Mouse (Mus musculus) kidney, adult 8-10 months (tissue): ENCODE data around the gene Zfr.
A peak's percentile ranks its signal among the peaks of the same experiment; 100 is the strongest.

Experiments used
- DNase-seq, 2 experiments: peaks; one replicate each; pipeline ENCODE4 v3.0.0; 2022

Zfr gene

GRCm38 (mm10) chr15:12117242-12118092 lies at the start of gene Zfr:
Gene Zfr, plus strand, starts transcription at chr15:12117831.
- DNase-seq = peak; percentile 92

GRCm38 (mm10) chr15:12067971-12068370 lies 49.7 kb upstream of the Zfr start:
- DNase-seq = no peak

- DNase-seq = no peak
These were observed 49.0 kb upstream of the Zfr start for GRCm38 (mm10) chr15:12068395-12069218.

GRCm38 (mm10) chr15:12072709-12073336 lies 44.8 kb upstream of the Zfr start:
- no peak for DNase-seq

- no peak for DNase-seq
These were observed 43.2 kb upstream of the Zfr start for GRCm38 (mm10) chr15:12074426-12074825.

GRCm38 (mm10) chr15:12082344-12082743 lies 35.3 kb upstream of the Zfr start:
- DNase-seq = no peak

GRCm38 (mm10) chr15:12084164-12084563 lies 33.5 kb upstream of the Zfr start:
- no peak for DNase-seq

GRCm38 (mm10) chr15:12084859-12085258 lies 32.8 kb upstream of the Zfr start:
- DNase-seq = peak; percentile 49 to 57

GRCm38 (mm10) chr15:12087634-12088033 lies 30.0 kb upstream of the Zfr start:
- no peak for DNase-seq

- no peak for DNase-seq
These were observed 29.5 kb upstream of the Zfr start for GRCm38 (mm10) chr15:12088091-12088490.

GRCm38 (mm10) chr15:12090087-12090486 lies 27.5 kb upstream of the Zfr start:
- DNase-seq = no peak

GRCm38 (mm10) chr15:12090981-12091669 lies 26.5 kb upstream of the Zfr start:
- no peak for DNase-seq

GRCm38 (mm10) chr15:12091781-12092458 lies 25.7 kb upstream of the Zfr start:
- DNase-seq = peak in 1 of 2 experiments; percentile 65

GRCm38 (mm10) chr15:12093026-12093960 lies 24.3 kb upstream of the Zfr start:
- no peak for DNase-seq

- DNase-seq = no peak
These were observed 23.6 kb upstream of the Zfr start for GRCm38 (mm10) chr15:12093961-12094566.

GRCm38 (mm10) chr15:12096447-12096846 lies 21.2 kb upstream of the Zfr start:
- DNase-seq = no peak

GRCm38 (mm10) chr15:12097344-12097743 lies 20.3 kb upstream of the Zfr start:
- no peak for DNase-seq

- DNase-seq = no peak
These were observed 16.7 kb upstream of the Zfr start for GRCm38 (mm10) chr15:12100912-12101311.

GRCm38 (mm10) chr15:12103763-12104162 lies 13.9 kb upstream of the Zfr start:
- DNase-seq = no peak

GRCm38 (mm10) chr15:12104827-12105226 lies 12.8 kb upstream of the Zfr start:
- DNase-seq = no peak

GRCm38 (mm10) chr15:12106430-12106829 lies 11.2 kb upstream of the Zfr start:
- no peak for DNase-seq
